Mouse (Mus musculus) heart, adult 8-10 months (tissue): ENCODE data around the gene Prps1. TPM values are rescaled to one million over a fixed set of nuclear protein-coding genes. Genes with fewer than 3 reads are reported as not detected.
"Not testable (repeated sequence)": the region's sequence is repeated elsewhere in the genome, so short reads cannot be mapped to it uniquely, and the experiment has no call there.

Experiments
- DNase-seq: peaks from one replicate; pipeline ENCODE4 v3.0.0; 2022; ENCODE audit warnings: low spot score
- total RNA-seq, 4 experiments: library from RNA; stranded (reverse); gene quantifications; 2 replicates each; pipeline ENCODE4 v1.2.4; 2022

Gene Prps1
- total RNA-seq = 10 to 100 TPM; 24.4 to 32.6 (median 30.2) TPM

DNA sequence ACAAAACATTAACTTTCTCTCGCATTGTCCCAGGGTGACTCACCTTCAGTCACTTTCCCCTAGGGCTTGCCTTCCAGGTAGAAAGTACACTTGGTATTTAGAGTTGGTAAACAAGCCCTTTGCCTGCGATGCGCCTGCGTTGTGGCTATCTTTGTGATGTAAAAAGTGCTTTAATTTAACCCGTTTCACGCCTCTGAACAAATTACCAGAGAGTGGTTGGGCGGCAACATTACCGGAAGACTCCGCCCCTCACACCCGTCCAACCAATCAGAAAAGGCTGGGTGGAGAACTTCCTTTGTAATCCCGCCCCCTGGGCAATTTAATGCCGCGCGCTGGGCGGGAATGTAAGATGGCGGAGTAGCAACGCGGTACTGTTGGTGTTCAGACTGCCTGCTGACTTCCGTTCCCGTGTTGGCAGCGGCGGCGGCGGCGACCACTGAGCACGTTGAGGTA lies at the start of gene Prps1:
Gene Prps1, plus strand, starts transcription at position 335 of the 453 bp plus-strand sequence.
- DNase-seq = peak; percentile 85

DNA sequence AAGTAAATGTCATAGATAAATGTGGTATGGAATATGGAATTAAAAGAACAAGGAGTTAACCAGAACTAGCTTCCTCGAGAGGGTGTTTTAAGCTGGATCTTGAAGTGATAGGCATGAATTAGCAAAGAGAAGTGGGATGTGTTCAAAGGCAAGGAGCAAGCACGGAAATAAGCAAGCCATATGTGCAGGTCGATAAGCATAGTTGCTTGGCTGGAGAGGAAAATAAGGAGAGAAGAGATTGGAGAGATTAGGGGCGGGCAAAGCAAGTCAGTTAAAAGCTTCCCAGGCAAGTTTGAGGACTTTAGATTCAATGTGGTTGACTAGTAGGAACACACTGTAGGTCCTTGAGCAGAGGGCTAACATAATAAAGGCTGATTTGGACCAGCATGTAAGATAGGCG lies 48.8 kb upstream of the Prps1 start:
- DNase-seq = no peak

DNA sequence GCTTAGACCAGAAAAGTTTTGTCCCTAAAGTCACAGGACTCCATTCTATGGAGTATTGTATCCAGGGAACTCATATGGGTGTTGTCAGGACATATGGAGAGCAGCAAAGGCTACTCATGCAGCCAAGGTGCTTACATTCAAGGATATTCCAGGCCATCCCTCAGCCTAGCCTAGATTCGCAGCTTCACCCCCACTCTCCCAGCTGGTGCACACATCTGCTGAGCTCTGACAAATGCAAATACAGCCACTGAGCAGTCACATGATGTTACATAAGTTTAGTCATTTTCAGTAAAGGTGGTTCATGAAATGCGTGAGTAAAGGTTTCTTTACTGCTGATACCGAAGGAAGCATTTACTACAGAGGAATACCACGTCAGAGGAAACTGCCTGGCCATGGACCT lies 37.9 kb upstream of the Prps1 start:
- no peak for DNase-seq

DNA sequence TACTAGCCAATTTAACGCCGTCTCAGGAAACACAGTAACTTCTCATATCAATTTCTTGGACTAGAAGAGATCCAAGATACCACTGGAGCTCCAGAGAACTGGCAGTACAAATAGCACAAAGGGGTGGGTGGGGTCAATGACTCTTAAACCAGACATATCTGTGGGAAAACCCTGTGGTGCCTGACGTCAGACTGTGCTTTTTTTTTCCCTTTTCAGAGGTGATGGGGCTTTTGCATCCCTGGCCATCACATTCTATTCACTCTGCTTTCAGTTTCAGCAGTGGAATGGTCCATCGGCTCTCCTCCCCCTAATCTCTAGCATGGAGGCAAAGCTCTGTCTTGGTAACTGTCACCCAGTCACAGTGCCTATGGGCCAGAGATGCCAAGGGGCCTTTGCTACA lies 29.3 kb upstream of the Prps1 start:
- no peak for DNase-seq

DNA sequence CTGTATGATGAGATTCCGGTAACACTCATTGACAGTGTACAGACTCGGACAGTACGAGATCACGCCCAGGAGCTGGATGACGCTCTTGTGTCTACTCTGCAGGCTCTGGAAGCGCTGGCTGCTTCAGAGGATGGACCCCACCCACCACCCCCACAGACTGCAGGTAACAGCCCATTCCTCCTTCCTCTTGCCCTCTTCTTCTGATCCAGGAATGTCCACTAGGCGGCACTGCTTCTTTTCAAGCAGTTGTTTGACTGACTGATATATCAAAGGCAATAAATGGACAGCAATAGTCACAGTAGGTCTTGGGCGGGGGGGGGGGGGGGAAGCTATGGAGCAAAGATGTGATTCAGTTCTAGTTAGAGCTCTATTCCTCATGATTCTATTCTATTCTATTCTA lies 28.2 kb upstream of the Prps1 start:
- peak; percentile 6 for DNase-seq

DNA sequence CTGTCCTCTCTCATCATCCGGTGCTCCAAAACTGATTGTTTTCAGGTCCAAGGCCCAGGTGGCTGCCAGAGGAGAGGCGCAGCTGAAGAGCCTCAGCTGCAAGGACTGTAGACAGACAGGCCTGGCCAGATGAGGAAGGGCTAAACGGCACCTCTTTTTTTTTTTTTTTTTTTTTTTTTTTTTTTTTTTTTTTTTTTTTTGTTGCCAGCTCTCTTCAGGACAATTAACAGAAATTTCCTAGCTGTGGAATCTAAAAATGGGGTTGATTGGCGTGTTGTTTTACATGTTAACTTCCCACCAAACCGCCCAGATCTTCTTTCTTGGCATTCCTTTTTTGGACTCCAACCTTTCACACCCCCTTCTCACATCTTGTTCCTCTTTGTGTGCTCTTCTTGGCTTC lies 26.4 kb upstream of the Prps1 start:
- DNase-seq = no peak

DNA sequence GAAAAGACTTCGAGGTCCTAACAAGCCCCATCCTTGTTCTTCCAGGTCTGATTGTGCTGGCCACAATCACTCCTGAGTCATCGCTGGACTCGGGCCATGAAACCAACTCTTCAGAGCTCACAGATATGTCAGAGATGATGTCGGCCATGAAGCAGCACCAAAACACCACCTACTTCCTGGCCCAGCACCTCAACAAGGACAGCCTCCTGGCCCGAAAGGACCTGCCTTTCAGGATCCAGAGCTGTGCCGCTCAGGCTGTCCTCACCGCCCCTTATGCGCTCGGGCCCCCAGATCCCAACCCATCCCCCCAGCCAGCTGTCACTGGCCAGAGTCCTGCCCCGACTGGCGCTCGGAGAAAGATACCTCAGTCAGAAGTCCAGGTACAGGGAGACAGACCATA lies 25.9 kb upstream of the Prps1 start:
- no peak for DNase-seq

DNA sequence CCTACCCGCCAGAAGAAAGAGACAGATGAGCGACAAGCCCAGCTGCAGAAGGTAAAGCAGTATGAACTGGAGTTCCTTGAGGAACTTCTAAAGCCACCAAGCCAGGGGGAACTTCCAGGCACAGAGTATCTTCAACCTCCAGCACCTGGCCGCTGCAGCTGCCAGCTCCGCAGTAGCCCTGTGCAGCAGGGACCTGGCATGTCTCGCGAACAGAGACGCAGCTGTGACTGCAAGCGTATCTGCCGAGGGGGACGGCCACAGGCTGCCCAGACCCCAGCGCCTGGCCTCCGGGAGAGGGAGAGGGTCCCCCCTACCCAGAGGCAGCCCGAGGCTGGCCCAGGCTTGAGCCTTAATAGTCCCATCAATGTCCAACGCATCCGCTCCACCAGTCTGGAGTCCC lies 24.4 kb upstream of the Prps1 start:
- DNase-seq = no peak

DNA sequence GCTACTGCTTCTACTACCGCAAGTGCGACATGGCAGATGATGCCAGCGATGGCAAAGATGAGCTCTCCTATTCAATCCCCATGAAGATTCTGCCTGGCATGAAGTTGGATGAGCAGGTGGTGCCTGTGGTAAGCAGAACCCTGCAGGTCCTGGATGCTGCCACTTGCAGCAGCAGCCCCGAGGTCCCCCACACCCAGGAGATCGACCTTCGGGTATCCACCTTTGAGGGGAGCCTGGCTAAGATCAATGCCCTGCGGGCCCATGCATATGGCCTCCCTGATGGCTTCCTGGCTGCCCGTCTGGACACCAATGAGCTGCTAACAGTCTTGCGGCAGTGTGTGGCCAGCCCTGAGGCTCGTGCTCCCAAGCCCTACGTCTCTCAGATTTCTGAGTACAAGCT lies 23.6 kb upstream of the Prps1 start:
- DNase-seq = no peak

DNA sequence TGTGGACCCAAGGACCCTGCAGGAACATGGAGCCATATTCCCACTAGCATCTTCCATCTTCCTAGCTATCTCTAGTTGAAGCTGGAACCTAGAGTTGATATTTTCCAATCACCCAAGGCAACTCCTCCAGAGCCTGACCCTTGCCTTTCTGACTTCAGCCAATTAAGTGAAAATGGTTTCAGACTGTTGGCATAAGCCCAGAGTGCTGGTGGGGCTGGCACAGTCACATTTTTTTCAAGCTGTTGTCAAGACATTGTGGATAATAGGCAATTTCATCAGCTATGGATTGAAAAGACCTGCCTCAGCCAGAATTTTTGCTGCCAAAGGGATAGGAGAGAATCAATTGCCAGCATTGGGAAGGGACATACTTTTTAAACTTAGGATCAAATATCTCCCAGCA lies 18.5 kb upstream of the Prps1 start:
- DNase-seq = no peak

DNA sequence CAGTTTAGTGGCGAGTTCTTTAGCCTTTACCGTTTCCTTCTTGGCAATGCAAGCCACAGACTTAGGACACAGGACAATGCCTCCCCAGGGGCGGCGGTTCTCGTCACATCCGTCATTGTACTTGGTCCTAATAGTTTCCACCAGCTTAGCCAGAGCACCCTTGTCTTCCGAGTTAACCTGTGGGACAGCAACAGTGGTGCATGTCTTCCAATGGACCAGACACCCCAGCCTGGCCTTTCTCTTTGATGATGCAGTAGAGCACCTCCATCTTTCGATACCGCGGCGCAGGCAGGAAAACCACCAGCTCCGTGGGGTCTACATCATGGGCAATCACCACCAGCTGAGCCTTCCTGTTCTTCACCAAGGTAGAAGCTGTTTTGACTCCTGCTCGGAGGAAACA lies 10.9 kb upstream of the Prps1 start:
- DNase-seq = peak; percentile 39

DNA sequence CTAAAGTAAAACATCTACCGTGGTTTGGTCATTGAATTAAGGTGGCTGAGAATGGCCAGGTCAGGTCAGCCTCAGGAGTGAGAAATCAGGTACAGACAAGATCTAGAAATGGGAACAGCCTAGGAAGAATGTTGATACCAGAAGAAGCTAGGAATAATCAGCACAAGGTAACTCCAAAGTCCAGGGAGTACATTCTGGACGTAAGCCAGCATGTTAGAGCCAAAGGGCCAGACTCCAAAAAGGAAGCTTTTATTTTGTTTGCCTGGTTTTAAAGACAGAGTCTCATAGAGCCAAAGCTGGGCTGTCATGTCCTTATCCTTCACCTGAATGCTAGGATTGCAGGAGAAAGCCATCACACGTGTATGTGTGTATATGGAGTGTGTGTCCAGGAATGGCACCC lies 6.3 kb upstream of the Prps1 start:
- peak; percentile 35 for DNase-seq

DNA sequence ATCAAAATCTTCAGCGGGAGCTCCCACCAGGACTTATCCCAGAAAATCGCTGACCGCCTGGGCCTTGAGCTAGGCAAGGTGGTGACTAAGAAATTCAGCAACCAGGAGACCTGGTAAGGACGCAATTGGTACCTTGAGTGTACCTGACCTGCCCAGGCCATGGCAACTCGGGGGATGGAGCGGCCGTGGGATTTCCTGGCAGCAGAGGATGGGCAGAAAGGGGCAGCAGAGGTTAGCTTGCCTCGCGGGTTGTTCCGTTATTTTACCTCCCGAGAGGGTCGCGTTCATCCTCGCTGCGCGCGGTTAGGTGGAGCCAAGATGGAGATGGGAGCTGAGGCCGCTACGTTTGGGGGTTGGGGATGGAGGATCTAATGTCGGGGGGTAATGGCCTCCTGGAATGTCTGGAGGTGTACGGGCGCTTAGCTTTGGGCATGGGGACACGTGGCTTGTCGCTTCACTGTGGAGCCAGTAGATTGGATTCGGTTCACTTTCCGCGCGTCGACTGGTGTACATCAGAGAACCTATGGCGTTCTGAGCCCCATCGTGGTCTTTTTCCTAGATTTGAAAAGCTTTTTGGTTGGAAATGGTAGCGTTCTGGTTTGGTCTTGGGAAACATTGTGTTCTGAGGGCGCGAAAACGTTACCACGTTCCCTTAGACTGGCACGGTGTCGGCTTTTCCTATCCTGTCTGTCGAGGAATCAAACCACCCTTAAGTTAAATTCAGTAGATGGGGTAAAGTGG lies 508 bp downstream of the Prps1 start:
- DNase-seq = peak; percentile 3

DNA sequence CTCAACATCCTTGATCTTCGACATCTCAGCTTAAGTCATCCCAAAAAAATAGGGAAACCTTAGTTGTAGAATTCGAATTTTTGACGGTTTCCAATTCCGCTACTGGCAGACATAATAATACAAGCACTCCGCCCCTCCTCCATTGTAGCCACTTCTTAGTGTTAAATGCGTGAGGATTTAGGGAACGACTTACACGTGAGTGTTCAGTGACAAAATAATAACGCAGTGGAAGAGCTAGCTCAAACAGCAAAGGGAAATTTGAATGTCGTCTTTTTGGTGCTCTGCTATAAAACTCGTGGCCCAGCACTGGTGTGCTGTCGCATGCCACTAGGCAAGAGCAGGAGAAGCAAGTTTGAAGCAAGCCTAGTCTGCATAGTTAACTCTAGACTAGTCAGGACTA lies 1.1 kb downstream of the Prps1 start:
- no peak for DNase-seq

DNA sequence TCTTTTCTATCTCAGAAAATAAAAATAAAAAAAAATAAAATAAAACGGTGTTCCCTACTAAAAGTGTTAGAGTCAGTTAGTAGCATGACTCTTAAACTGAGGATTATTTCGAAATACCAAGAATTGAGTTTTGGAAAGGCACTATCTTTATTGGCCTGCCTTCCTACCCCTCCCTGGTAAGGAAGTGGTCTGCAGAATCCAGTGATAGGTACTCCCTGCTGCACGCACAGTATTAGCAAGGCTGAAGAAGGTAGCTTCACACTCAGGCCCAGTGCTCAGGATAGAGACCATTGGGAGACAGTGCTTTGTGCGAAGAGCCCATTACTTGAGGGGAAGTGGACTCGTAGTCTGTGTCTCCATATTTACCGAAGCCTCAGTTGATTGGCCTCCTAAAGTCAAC lies 21.8 kb downstream of the Prps1 start:
- DNase-seq = no peak

DNA sequence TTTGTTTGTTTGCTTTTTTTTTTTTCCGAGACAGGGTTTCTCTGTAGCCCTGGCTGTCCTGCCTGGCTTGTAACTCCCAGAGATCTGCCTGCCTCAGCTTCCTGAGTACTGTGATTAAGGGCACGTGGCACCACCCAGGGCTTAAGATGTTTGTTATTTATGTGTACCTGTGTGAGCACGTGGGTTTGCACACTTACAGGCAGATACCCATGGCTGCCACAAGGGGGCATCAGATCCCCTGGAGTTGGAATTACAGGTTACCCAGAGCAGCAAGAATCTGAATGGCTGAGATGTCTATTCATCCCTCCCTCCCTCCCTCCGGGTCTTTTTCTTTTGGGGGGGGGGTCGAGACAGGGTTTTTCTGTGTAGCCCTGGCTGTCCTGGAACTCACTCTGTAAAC lies 22.8 kb downstream of the Prps1 start:
- DNase-seq = no peak

DNA sequence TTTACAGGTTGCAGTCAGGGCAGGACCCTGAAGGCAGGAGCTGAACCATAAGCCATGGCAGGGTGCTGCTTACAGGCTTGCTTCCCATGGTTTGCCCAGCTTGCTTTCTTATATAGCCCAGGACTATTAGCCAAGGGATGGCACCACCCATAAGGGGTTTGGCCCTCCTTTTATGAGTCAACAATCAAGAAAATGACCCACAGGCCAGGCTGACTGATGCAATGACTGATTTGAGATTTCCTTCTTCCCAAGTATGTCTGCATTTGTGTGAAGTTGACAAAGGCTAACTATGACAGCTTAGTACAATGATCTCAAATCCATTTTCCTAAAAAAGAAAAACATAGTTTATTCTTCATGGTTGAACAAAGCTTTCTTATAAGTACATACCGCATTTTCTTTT lies 32.8 kb downstream of the Prps1 start:
- DNase-seq = no peak

DNA sequence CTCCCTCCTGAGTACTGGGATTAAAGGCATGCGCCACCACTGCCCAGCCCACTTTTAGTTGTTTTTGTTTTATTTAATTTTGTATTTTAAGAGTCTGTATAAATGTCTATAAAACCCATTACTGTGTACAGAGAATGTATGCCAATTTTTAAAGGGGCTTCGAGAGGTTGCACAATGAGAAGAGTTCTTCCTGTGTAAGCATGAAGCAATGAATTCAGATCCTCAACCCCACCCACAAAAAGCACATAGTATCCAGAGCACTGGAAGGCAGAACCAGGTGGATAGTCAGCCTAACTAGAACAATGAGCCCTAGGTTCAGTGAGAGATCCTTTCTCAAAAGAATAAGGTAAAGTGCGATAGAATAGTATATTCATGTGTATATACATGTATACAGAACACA lies 33.8 kb downstream of the Prps1 start:
- no peak for DNase-seq

DNA sequence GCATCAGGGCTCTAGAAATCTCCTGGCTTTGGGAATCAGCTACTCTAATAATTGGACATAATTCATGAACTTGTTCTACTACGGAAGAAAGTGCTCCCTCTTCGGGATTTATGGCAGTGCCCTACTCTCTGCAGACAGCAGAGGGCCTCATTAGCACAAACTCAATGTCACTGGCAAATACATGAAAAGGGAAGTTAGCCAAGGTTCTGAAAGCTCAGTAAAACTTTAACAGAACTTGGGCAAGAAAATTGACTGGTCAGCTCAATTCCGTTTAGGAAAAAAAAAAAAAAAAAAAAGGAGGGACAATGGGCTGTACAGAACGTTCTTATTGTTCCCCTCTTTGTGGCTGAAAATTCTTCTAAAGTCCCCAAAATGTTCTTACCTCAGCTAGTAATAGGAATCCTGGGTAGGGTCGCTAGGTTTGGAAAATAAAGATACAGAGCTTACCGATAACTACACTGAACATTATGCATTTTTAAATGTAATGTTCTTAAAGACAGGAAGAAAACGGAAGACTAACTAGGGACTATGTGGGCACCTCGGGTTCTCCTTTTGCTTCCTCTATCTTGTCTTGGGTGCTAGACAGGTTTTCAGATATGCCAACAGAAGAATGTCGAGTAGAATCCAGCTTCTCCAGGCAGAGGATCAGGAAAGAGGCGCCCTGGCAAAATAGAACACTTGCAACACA lies 35.6 kb downstream of the Prps1 start:
- peak; percentile 67 for DNase-seq

DNA sequence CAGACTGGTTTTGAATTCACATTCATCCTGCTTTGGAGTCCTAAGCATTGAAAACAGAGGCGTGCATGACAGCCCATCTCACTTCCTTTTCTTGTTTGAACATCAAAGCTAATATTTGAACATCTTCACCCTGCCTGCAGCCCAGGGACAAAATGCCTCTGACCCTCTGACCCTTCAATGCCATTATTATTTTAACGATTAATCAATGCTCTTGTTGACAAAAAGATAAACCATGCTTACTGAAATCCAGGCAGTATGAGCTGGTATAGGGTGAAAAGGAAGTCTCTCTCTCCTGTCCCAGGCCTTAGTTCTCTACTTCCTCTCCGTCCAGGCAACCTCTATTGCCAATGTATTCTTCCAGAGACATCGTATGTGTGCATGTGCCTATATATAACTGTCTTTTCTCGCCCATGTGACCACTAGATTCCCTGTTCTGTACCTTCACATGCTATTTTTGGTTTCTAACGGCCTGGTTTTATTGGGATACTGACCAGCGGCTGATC lies 37.2 kb downstream of the Prps1 start:
- no peak for DNase-seq

DNA sequence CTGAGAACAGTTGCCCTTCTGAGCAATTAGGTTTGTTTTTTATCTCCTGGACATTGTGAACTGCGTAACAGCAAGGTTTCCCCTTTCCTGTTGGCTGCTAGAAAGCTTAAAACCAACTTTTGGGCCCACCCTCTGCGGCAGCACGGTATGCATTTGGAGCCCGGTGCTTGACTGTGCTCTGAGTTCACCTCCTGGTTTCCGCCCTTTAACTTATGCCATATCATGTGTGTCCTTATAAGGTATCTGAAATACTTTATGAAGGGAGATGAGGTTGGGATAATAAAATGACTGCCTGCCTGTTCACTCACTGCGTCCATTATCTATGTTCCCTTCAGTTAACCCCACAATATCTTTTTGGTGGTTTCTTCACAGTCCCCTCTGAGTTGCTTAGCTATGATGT lies 37.8 kb downstream of the Prps1 start:
- DNase-seq = no peak

DNA sequence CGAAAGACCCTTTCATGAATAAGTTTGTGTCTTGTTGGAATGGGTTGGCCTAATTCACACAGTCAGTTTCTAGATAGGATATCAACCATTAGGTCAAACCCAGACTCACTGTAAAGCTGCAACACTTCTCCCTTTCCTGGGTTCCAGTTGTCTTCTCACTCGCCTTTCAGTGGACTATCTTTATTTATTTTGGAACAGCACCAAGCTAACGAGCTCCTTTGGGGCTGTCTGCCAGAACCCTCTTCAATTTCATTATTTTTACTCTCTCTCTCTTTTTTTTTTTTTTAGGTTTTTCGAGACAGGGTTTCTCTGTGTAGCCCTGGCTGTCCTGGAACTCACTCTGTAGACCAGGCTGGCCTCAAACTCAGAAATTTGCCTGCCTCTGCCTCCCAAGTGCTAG lies 42.0 kb downstream of the Prps1 start:
- DNase-seq = not testable (repeated sequence)

DNA sequence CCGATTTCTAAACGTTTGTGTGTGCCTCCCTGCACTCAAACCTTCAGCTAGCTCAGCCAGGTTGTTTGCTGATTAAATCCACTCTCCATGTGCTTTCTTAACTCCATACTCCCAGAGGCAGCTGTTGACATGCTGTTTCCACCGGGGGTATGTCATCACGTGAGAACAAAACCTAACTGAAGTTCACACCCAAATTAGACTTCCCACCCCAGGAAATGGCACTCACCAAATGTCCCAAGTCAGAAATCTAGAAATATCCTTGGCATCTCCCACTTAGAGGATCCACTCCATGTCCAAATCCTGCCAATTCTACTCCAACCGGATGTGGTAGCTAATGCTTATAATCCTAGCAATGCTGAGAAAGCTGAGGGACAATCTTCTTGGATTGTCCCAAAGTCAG lies 43.9 kb downstream of the Prps1 start:
- DNase-seq = no peak
